Mouse (Mus musculus) brain, adult 10 weeks (tissue): Measurements from ENCODE around the gene Gm20890. TPM values are rescaled to one million over a fixed set of nuclear protein-coding genes. Genes with fewer than 3 reads are reported as not detected.

Source experiments
- polyA plus RNA-seq: library from polyadenylated mRNA; stranded (reverse); fragments of 350-450 nt; fragmentation: Illumina TruSeq; extraction: RNeasy Lipid Tissue Mini Kit (QIAGEN cat#74804); gene quantifications from one replicate; pipeline ENCODE4 v1.2.3, GENCODE M21; 2015; ENCODE audit warnings: low read depth, low replicate concordance

Gm20890 gene
- polyA plus RNA-seq = not detected

GRCm38 (mm10) chrY:26776699-26777098 lies at the start of gene Gm20890:
Gm20890 (minus strand) TSS chrY:26776799.

